Comparison of ENCODE assay signal across 8 mouse cellular contexts in genomic region chr16:23269056-23269983, GRCm38 (mm10). TPM values are rescaled to one million over a fixed set of nuclear protein-coding genes. Genes with fewer than 3 reads are reported as not detected.
A peak's percentile ranks its signal among the peaks of the same experiment; 100 is the strongest.
DNase-seq lines count a peak whose midpoint lies in the region; ATAC-seq and TF ChIP-seq lines count a peak whose summit lies in the region.
"Had no signal": no experiment of that assay in that cellular context is flagged by ENCODE, and none has a peak within 500 bp of the region (broad histone marks: within the 10 kb centered on the region; RNA-seq: fewer than 3 reads in every experiment).

No protein-coding gene starts in this region.

- DNase-seq in lung, postnatal 14 days: no peak
- no peak for DNase-seq in yolk sac, embryonic 10.5 days (ENCODE audit: low spot score)
- DNase-seq in heart, adult 8-10 months (ENCODE audit: low spot score): no peak

- no peak for TF ChIP-seq POLR2A in bone marrow macrophage, adult 2 months (IDR thresholded peaks at IDR 0.05; ENCODE audit: borderline replicate concordance, low read depth, low read length)

- no peaks in the 10 kb centered on the region for H3K27me3 ChIP-seq in lung, embryonic 16.5 days (ENCODE audit: control insufficient read depth, insufficient read depth, low read depth, low read length)
- no peaks in the 10 kb centered on the region for H3K27me3 ChIP-seq in kidney, embryonic 15.5 days
- H3K27me3 ChIP-seq: hindbrain, embryonic 15.5 days had no signal

- peak; percentile 19; the same call in 1 of the 2 replicates for ATAC-seq in lung, embryonic 16.5 days (ENCODE audit: low read depth)
- ATAC-seq in kidney, embryonic 15.5 days (replicated peaks; ENCODE audit: low FRiP score): peak; percentile 47
- 0 out of 2 replicates have a peak, but pooled peaks have one; percentile 5 for ATAC-seq in neutrophil, adult 5-6 weeks (ENCODE audit: extremely low read depth, insufficient number of reproducible peaks, low FRiP score, poor library complexity, severe bottlenecking)

- H3K4me3 ChIP-seq in lung, embryonic 16.5 days (ENCODE audit: low read length): no peak overlapping the region
- no peak overlapping the region for H3K4me3 ChIP-seq in bone marrow macrophage, adult 2 months (ENCODE audit: insufficient read depth, low read length)
- no peak overlapping the region for H3K4me3 ChIP-seq in kidney, embryonic 15.5 days (replicated peaks)
- H3K4me3 ChIP-seq: hindbrain, embryonic 15.5 days had no signal

- WGBS in lung, embryonic 16.5 days: 62% methylated on average over 17 of the region's 17 CpGs
- WGBS in kidney, embryonic 15.5 days: 73% methylated on average over 17 of the region's 17 CpGs

- TF ChIP-seq CTCF in bone marrow macrophage, adult 2 months (IDR thresholded peaks at IDR 0.05; ENCODE audit: low read depth, low read length): no peak

- no peaks in the 10 kb centered on the region for H3K9me3 ChIP-seq in lung, embryonic 16.5 days (ENCODE audit: control insufficient read depth, low read length)
- no peaks in the 10 kb centered on the region for H3K9me3 ChIP-seq in kidney, embryonic 15.5 days (replicated peaks)
- H3K9me3 ChIP-seq: hindbrain, embryonic 15.5 days had no signal

- H3K36me3 ChIP-seq in lung, embryonic 16.5 days (ENCODE audit: control insufficient read depth, insufficient read depth, low read length): peaks cover under 1% of the 10 kb centered on the region
- H3K36me3 ChIP-seq in kidney, embryonic 15.5 days: peaks cover 3% of the 10 kb centered on the region

- H3K4me1 ChIP-seq in lung, embryonic 16.5 days (replicated peaks; ENCODE audit: control insufficient read depth, insufficient read depth, low read length): peaks cover 60% of the 10 kb centered on the region
- H3K4me1 ChIP-seq in bone marrow macrophage, adult 2 months (ENCODE audit: control insufficient read depth, insufficient read depth, low read length): peaks cover 70% of the 10 kb centered on the region
- H3K4me1 ChIP-seq in kidney, embryonic 15.5 days: peaks cover 54% of the 10 kb centered on the region

- H3K27ac ChIP-seq in lung, embryonic 16.5 days (ENCODE audit: low read length): peak overlapping the region; percentile 43
- H3K27ac ChIP-seq in bone marrow macrophage, adult 2 months (ENCODE audit: insufficient read depth, low read depth, low read length): peak overlapping the region; percentile 34
- H3K27ac ChIP-seq in kidney, embryonic 15.5 days: peak overlapping the region; percentile 87

- no peak overlapping the region for H3K4me2 ChIP-seq in lung, embryonic 16.5 days (ENCODE audit: low read depth, low read length)
- 0 out of 2 replicates have a peak overlapping the region, but pooled peaks have one; percentile 1 for H3K4me2 ChIP-seq in kidney, embryonic 15.5 days
- H3K4me2 ChIP-seq: hindbrain, embryonic 15.5 days had no signal

- H3K9ac ChIP-seq in lung, embryonic 16.5 days (ENCODE audit: low read length): peak overlapping the region; percentile 53
- no peak overlapping the region for H3K9ac ChIP-seq in kidney, embryonic 15.5 days
- H3K9ac ChIP-seq: hindbrain, embryonic 15.5 days had no signal

RNA-seq across cellular contexts. Expression of gene St6gal1, which starts 44.8 kb away (rescaled TPM):
- polyA plus RNA-seq in lung, embryonic 16.5 days (2015; fragmentation: Nextera tagmentation; extraction: Ambion mirVana): 49.0 and 56.2 TPM in 2 replicates
- 66.4 and 77.2 TPM in 2 replicates for polyA plus RNA-seq in bone marrow macrophage, adult 2 months (2012; ENCODE audit: insufficient read depth, insufficient read length, missing spikeins)
- 22.6 and 25.5 TPM in 2 replicates for polyA plus RNA-seq in kidney, embryonic 15.5 days (2015; fragmentation: Nextera tagmentation; extraction: Ambion mirVana)
- total RNA-seq in neutrophil, adult 5-6 weeks (2017): 137 and 141 TPM in 2 replicates
- 1 to 10 TPM; 7.6 to 9.9 (median 8.8) TPM for total RNA-seq in heart, adult 8-10 months (2022)

Comparison
In these comparisons a context has a peak if more than half of its experiments do, and no peak if none do; other contexts are left out.
1. H3K27ac ChIP-seq: peak in every context shown above with its lines; median percentile 87 in kidney, embryonic 15.5 days; 43 in lung, embryonic 16.5 days; 34 in bone marrow macrophage, adult 2 months.